Mouse (Mus musculus) cortical plate, adult 2 months (tissue): ENCODE results near the gene Gng8. TPM values are rescaled to one million over a fixed set of nuclear protein-coding genes. Genes with fewer than 3 reads are reported as not detected.
A peak's percentile ranks its signal among the peaks of the same experiment; 100 is the strongest.

Experiments
- H3K27ac ChIP-seq: fragments of 200-500 bp; 2 replicates; pipeline ENCODE4 v1.5.1; 2012; ENCODE audit warnings: low read length, control low read depth, inconsistent platforms; ENCODE audit not compliant: insufficient read depth
- H3K4me1 ChIP-seq: fragments of 200-500 bp; 2 replicates; pipeline ENCODE4 v1.6.1; 2011; ENCODE audit warnings: low read length; ENCODE audit not compliant: control insufficient read depth, insufficient read depth
- H3K4me3 ChIP-seq: fragments of 200-500 bp; 2 replicates; pipeline ENCODE4 v1.5.1; 2011; ENCODE audit warnings: mild to moderate bottlenecking, low read length, control low read depth; ENCODE audit not compliant: insufficient read depth
- CTCF ChIP-seq: fragments of 200-500 bp; IDR thresholded peaks from 2 replicates; pipeline ENCODE4 v1.5.1; 2011; ENCODE audit warnings: mild to moderate bottlenecking, control low read depth, low read length; ENCODE audit not compliant: insufficient read depth; ENCODE audit errors: extremely low read depth
- POLR2A ChIP-seq: fragments of 200-500 bp; IDR thresholded peaks from 2 replicates; pipeline ENCODE4 v1.6.1; 2011; ENCODE audit warnings: mild to moderate bottlenecking, low read length, control low read depth; ENCODE audit not compliant: insufficient read depth; ENCODE audit errors: extremely low read depth
- polyA plus RNA-seq: library from polyadenylated mRNA; depleted of rRNA; stranded (reverse); fragments of >200 nt; gene quantifications from 2 replicates; pipeline ENCODE4 v1.2.3, GENCODE M21; 2012

The Gng8 gene
- polyA plus RNA-seq, 1 experiment, result 10.9 TPM

DNA sequence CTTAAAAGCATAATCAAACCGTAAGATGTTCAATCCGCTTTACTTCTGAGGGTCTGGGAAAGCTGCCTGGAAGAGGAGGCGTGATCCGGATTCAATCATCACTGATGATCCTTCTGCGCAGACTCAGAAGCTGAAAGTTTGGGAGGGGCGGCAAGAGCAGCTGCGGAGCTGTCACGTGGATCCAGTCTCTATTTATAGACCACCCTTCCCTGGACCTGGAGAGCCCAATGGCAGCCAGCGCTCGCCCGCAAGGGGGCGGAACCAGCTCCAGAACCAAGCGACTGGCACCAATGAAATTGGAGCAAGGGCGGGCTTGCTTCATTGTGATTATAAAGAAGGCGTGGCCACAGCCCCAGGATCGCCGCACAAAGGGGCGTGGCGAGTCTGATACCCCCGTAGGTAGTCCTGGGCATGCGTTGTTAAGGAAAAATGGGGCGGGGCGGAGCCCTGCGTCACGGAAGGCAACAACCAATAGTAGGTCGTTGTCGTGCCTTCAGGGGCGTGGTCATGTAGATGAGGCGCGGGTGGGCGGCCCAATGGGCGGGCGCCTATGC lies 16.8 kb upstream of the Gng8 start:
- Histone ChIP-seq H3K4me1 (no peaks in the 10 kb centered on the region; the same call in 1 of the 2 replicates), H3K27ac (peak overlapping the region; percentile 69), H3K4me3 (peak overlapping the region; percentile 99)
- TF ChIP-seq CTCF (no peak), POLR2A (peak; percentile 39; the same call in 1 of the 2 replicates)

DNA sequence AGATGAGACGGTGACA lies 16.5 kb upstream of the Gng8 start, which contains the start of gene Dact3:
TSS of gene Dact3 (plus strand) at position 8 of the 16 bp plus-strand sequence.
- H3K27ac ChIP-seq, result peak within 1 kb of the TSS; percentile 69
- H3K4me1 ChIP-seq, result no peaks in the 10 kb centered on the region; the same call in 1 of the 2 replicates
- peak within 1 kb of the TSS; percentile 99 for H3K4me3 ChIP-seq
- no peak for TF ChIP-seq CTCF
- no peak for TF ChIP-seq POLR2A

DNA sequence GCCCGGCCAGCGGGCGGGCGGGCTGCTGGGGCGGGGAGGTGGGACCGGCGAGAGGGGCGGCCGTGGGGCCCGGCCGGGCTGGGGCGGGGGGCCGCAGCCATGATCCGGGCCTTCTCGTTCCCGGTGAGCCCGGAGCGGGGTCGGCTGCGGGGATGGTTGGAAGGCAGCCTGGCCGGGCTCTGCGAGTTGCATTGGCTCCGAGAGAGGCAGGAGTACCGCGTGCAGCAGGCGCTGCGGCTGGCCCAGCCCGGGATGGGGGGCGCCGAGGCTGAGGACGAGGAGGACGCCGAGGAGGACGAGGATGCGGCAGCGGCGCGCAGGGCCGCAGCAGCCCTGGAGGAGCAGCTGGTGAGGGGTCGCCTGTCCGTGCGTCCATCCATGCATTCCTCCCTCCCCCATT lies 16.3 kb upstream of the Gng8 start:
- no peaks in the 10 kb centered on the region; the same call in 1 of the 2 replicates for H3K4me1 ChIP-seq
- no peak for TF ChIP-seq POLR2A
- TF ChIP-seq CTCF, result no peak
- H3K27ac ChIP-seq, result peak overlapping the region; percentile 52
- peak overlapping the region; percentile 99 for H3K4me3 ChIP-seq

- no peak overlapping the region for H3K27ac ChIP-seq
- H3K4me1 ChIP-seq, result no peaks in the 10 kb centered on the region; the same call in 1 of the 2 replicates
- peak overlapping the region; percentile 99 for H3K4me3 ChIP-seq
- TF ChIP-seq CTCF (no peak), POLR2A (no peak)
Observed at GRCm38 (mm10) chr7:16876006-16876405, 15.6 kb upstream of the Gng8 start.

DNA sequence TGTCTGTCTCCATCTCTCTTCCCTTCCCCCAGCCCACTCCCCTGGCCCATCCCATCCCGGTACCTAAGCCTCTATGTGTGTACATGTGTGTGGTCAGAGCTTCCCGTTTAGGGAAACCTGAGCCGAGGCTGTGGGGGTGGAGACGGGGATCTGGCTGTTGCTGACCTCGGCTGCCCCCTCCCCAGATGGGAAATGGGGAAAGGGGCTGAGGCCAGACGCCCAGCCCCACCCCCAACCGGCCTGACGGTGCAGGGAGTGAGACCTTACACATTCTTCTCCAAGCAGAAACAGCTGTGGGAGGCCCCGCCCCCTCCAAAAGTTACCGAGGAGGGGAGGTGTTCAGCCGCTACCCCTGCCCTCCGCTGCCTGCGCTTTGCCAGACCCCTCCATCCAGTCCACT lies 15.0 kb upstream of the Gng8 start:
- Histone ChIP-seq H3K27ac (no peak overlapping the region), H3K4me1 (no peaks in the 10 kb centered on the region; the same call in 1 of the 2 replicates), H3K4me3 (peak overlapping the region; percentile 99)
- TF ChIP-seq POLR2A (no peak), CTCF (no peak)

- H3K27ac ChIP-seq, result no peak overlapping the region
- TF ChIP-seq CTCF, result no peak
- no peak for TF ChIP-seq POLR2A
- H3K4me3 ChIP-seq, result no peak overlapping the region
Observed at GRCm38 (mm10) chr7:16877717-16878116, 13.9 kb upstream of the Gng8 start.

DNA sequence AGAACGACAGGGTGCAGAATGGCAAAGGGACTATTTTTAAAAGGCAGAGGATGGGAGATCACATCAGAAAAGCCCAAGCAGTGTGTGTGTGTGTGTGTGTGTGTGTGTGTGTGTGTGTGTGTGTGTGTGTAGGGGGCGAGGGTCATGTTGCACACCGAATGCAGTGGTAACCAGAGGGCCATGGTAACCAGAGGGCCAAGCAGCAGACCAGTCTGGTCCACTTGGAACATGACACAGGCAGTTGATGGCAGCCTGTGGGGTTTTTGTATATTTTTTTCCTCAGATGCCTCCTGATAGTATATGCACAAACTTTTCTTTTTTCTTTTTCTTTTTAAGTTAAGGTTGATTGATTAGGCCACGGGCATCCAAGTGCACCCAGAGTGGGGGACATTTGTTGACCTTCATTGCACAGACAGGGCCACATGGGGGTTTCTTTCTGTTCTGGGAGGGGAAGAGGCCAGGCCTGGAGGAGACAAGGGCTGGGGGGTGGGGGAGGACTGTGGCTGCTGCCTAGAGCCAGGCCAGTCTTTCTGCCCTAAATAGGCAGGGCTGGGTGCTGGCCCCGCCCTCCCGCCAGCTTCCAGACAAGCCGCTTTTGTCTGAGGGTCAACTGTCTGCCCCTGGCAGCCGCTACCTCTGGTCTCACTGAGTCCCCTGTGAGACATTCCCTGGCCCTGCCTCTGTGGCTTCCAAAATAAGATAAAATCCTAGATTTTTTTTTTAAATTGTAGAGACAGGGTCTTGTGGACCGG lies 11.6 kb upstream of the Gng8 start:
- Histone ChIP-seq H3K4me3 (no peak overlapping the region), H3K4me1 (no peaks in the 10 kb centered on the region; the same call in 1 of the 2 replicates), H3K27ac (peak overlapping the region; percentile 28)
- no peak for TF ChIP-seq POLR2A
- no peak for TF ChIP-seq CTCF

More at GRCm38 (mm10) chr7:16877717-16878116, 13.9 kb upstream of the Gng8 start:
- H3K4me1 ChIP-seq, result no peaks in the 10 kb centered on the region; the same call in 1 of the 2 replicates

- TF ChIP-seq POLR2A, result no peak
- TF ChIP-seq CTCF, result no peak
Observed at GRCm38 (mm10) chr7:16880615-16881014, 11.0 kb upstream of the Gng8 start.

DNA sequence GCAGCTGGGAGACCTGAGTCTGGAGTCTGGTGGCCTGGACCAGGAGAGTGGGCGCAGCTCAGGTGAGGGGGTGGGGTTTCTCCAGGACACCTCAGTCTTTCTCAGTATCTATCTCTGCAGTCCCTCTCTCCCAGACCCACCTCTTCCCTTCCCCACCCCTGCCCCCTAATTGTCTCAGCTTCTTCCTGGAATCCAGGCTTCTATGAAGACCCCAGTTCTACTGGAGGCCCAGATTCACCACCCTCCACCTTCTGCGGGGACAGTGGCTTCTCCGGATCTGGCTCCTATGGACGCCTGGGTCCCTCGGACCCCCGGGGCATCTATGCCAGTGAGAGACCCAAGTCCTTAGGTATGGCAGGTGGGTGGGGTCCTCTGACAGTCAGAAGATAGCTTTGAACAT lies 8.4 kb upstream of the Gng8 start:
- TF ChIP-seq CTCF, result no peak
- no peak for TF ChIP-seq POLR2A
- no peaks in the 10 kb centered on the region for H3K4me1 ChIP-seq
- H3K4me3 ChIP-seq, result no peak overlapping the region
- no peak overlapping the region for H3K27ac ChIP-seq

More at GRCm38 (mm10) chr7:16880615-16881014, 11.0 kb upstream of the Gng8 start:
- Histone ChIP-seq H3K4me3 (no peak overlapping the region), H3K27ac (no peak overlapping the region; the same call in 1 of the 2 replicates), H3K4me1 (no peaks in the 10 kb centered on the region; the same call in 1 of the 2 replicates)

- Histone ChIP-seq H3K4me1 (no peaks in the 10 kb centered on the region), H3K27ac (no peak overlapping the region), H3K4me3 (no peak overlapping the region)
- no peak for TF ChIP-seq POLR2A
- no peak for TF ChIP-seq CTCF
Observed at GRCm38 (mm10) chr7:16884334-16884733, 7.3 kb upstream of the Gng8 start.
